Mouse (Mus musculus) liver, postnatal 0 days (tissue): ENCODE measurements at regions not wholly inside any gene's neighbourhood (a gene's known extent, or its start where the extent isn't known, plus 50 kb on each side); places are given as distances from the start of the nearest gene placed in this dataset.

Source experiments
- CTCF ChIP-seq: sonication (generic); IDR thresholded peaks from 2 replicates; pipeline ENCODE4 v1.5.1; 2016; ENCODE audit warnings: antibody characterized with exemption, low read depth
- EP300 ChIP-seq: IDR thresholded peaks from 2 replicates; pipeline ENCODE4 v1.6.1; 2016; ENCODE audit warnings: antibody characterized with exemption, low read depth, mild to moderate bottlenecking

- no peak for TF ChIP-seq CTCF
- TF ChIP-seq EP300, result no peak
These were observed 68.3 kb upstream of the Trp53i11 start for GRCm38 (mm10) chr2:93119001-93119400.
